Mouse (Mus musculus): ENCODE measurements at regions not wholly inside any gene's neighbourhood (a gene's known extent, or its start where the extent isn't known, plus 50 kb on each side); places are given as distances from the start of the nearest gene placed in this dataset.

DNA sequence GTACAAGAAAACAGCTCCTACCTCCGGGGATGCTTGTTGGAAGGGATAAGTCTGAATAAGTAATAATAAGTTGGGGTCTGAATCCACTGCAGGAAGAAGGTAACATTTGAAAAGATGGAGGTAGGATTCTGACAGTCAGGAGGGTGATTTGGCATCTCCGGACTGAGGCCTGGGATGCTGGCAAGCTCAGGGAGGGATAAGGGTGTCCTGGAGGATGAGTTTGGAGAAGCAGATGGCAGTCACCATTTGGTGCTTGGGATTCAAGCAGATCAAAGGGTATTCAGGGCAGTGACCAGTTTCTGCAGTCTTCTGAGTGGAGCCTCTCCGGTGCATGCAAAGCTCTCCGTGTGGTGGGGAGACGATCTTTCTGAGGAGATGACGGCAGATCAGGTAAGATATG lies 62.9 kb upstream of the Gm2310 start:
- ATAC-seq (replicated peaks in 1 of 2; ENCODE audit: insufficient read depth in 1 of 2, low FRiP score in 2 of 2, low TSS enrichment in 1 of 2, low read depth in 1 of 2, poor library complexity in 2 of 2, severe bottlenecking in 2 of 2): no peak

DNA sequence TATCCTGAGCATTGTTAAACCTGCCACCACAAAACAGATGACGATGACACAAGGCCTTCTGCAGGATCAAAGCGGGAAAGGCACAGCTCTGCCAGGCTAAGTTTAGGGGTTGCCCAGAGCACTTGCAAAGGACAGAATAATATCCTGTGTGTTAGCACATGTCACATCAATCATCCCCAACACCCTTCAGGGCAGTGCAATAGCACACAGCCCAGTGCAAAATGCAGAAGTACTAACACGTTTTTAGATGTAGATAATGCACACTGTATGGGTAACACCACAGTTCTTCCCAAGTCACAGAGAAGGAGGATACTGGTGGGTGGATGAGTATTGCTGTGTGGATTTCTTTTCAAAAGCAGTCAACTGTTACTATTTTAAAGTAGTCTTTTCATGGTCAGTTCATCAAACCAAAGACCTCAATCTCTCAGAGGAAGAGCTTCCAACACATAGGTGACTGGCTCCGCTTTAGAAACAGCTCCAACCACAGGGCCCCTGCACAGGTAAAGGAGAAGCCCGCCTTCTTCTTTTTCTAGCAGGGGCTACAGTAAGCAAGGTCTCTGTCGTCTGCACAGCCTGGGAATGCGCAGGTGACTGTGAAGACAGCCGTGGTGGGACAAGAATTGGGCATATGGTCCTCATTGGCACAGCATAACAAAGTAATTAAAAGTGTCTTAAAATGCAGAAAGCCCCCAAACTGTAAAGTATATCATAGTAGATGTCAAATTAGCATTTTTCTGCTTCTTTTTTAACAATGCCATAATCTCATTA lies 61.6 kb upstream of the Gm2310 start:
- peak; percentile 90 to 94 for ATAC-seq (replicated peaks in 1 of 2; ENCODE audit: insufficient read depth in 1 of 2, low FRiP score in 2 of 2, low TSS enrichment in 1 of 2, low read depth in 1 of 2, poor library complexity in 2 of 2, severe bottlenecking in 2 of 2)

GRCm38 (mm10) chr15:8580077-8580476 lies 60.3 kb upstream of the Gm2310 start:
- ATAC-seq (replicated peaks in 1 of 2; ENCODE audit: insufficient read depth in 1 of 2, low FRiP score in 2 of 2, low TSS enrichment in 1 of 2, low read depth in 1 of 2, poor library complexity in 2 of 2, severe bottlenecking in 2 of 2): no peak

DNA sequence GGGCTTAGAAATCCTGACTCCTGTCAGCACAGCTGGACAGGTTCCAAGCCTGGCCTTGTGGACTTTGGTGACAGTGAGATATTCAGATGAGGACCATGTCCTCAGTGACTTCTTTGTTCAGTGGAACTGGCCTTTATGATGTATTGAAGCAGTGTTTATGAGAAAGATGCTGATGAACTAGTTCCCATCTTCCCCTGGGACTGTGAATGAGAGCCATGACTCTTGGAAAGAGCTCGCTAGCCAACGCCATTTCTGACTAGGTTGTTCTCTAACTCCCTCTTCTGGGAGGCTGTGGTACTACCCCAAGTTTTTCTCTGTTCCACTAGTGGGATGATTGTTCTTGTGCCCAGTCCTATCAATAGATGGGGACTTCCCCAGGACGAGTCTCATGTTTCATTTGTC lies 57.7 kb upstream of the Gm2310 start:
- peak in 1 of 2 experiments; percentile 51; a peak in 2 of 4 replicates for ATAC-seq (replicated peaks in 1 of 2; ENCODE audit: insufficient read depth in 1 of 2, low FRiP score in 2 of 2, low TSS enrichment in 1 of 2, low read depth in 1 of 2, poor library complexity in 2 of 2, severe bottlenecking in 2 of 2)

DNA sequence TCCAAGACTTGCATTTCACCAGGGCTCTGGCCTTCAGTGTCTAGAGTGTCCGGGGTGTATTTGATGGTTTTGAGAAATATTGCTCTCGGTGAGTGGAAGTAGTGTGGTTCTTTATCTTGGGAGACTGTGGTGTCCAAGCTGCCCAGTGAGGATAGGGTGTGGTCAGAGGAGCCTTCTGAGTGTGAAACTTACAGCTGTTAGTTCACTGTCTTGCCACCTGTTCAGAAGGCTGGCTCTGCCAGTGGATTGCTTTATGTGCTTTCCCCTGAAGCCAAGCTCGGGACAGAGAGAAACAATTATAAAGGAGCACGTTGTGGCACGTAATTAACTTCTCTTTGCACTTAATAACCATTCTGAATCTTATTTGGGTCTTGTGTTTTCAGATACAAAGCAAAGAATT lies 57.2 kb upstream of the Gm2310 start:
- no peak for ATAC-seq (replicated peaks in 1 of 2; ENCODE audit: insufficient read depth in 1 of 2, low FRiP score in 2 of 2, low TSS enrichment in 1 of 2, low read depth in 1 of 2, poor library complexity in 2 of 2, severe bottlenecking in 2 of 2)

- ATAC-seq (replicated peaks in 1 of 2; ENCODE audit: insufficient read depth in 1 of 2, low FRiP score in 2 of 2, low TSS enrichment in 1 of 2, low read depth in 1 of 2, poor library complexity in 2 of 2, severe bottlenecking in 2 of 2): peak; percentile 46 to 62
These were observed 49.9 kb upstream of the Gm2310 start for GRCm38 (mm10) chr15:8569617-8570016.

Data from hematopoietic stem cell, adult 5-6 weeks (primary cell).